Mouse (Mus musculus) frontal cortex, postnatal 36 days (tissue): ENCODE measurements around the gene Abcb6.
A peak's percentile ranks its signal among the peaks of the same experiment; 100 is the strongest.

Source experiments
- DNase-seq, 2 experiments: peaks; one replicate each; pipeline ENCODE4 v3.0.0; 2022; ENCODE audit warnings: low spot score in 2 of 2

The Abcb6 gene

DNA sequence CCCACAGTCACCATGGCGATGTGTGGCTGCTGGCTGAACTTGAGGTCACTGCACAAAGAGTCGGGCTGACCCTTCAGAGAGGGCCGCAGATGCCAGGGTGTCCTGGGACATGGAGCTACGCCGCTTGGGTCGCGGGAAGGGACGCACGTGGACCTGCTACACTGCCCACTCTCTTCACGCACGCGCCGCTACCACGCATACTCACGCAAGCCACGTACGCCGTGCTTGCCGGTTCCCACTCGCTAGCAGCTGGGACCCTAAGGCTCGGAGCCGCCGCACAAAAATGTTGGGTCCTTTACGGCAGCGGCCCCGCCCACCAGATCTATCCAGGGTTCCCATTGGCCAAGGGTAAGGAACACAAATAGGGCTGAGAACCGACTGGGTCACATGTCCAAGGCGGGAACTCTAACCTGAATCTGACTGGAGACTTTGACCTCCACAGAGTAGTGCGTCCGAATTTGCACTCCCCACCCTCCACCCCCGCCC, at the start of gene Abcb6:
Abcb6 (minus strand) TSS at position 288 of the 486 bp plus-strand sequence.
- peak; percentile 91 to 95 for DNase-seq

- no peak for DNase-seq
Measured at GRCm38 (mm10) chr1:75229158-75229557, 49.0 kb upstream of the Abcb6 start.

- no peak for DNase-seq
Measured at GRCm38 (mm10) chr1:75227653-75228052, 47.5 kb upstream of the Abcb6 start.

- DNase-seq: no peak
Measured at GRCm38 (mm10) chr1:75226138-75226537, 45.9 kb upstream of the Abcb6 start.

DNA sequence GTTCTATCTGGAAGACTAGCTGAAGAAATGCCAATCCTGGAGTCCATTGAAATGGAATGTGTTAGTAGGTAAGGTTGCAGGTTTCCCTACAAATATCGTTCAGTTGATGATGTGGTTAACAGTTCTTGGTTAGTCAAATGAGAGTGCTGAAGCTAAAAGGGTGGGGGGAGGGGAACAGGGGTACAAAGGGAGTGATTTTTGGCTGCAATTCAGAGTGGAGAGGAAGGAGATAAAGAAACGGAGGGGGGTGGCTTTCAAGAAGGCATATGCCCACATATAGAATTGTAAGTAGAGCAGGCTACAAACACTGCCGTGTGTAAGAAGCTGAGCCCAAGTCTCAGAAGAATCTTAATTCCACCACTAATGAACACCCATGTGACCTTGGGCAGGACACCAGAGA, 45.3 kb upstream of the Abcb6 start:
- no peak for DNase-seq

DNA sequence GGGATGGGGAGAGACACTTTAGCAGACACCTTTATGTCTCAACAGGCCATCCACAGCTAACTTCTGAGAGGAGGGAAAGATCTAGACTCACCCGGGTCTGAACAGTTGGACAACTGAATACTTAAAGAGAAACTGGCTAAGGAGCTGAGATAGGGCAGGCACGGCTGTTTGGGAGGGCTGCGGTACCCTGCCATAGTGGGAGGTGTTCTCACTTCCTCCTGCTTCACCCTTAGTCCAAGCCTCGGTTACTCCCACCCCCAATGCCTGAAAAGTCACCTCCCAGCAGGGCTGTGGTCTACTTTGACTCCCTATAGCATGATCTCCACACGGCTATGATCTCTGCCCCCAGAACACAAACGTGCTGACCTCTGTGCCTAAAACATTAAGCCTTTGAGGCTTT, 43.3 kb upstream of the Abcb6 start:
- no peak for DNase-seq

DNA sequence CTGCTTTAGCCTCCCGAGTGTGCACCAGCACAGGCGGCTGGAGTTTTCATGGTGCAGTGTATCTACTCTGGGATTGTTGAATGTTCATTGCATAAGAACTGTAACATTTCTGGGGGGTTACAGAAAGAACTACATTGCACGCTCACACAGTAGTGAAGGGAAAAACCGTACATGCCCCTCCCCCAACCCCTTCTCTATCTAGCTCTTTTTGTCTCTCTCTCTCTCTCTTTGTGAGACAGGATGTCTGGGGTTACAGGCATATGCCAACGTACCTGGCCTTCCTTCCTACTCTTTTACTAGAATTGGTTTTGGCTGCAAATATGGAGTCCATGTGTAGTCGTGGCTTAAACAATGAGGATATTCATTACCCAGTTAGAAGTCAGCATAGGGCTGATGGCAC, 42.7 kb upstream of the Abcb6 start:
- DNase-seq: no peak

DNA sequence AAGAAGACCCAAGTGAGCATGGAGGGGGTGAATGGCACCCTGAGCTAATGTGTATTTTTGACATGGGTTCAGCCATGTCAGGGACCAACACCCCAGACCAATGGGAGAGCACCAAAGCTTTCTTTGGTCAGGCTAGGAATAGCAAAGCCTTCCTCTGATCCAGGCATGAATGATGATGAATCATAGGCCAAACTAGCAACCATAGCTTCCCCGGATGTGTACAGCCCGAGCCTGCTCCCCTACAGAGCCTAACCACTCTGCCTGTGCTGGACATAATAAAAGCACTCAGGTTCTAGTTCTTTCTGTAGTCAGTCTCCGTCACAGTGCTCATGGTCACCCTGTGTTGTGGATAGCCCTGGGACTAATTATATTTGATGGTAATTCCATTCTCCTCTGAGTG, 41.3 kb upstream of the Abcb6 start:
- DNase-seq: no peak

DNA sequence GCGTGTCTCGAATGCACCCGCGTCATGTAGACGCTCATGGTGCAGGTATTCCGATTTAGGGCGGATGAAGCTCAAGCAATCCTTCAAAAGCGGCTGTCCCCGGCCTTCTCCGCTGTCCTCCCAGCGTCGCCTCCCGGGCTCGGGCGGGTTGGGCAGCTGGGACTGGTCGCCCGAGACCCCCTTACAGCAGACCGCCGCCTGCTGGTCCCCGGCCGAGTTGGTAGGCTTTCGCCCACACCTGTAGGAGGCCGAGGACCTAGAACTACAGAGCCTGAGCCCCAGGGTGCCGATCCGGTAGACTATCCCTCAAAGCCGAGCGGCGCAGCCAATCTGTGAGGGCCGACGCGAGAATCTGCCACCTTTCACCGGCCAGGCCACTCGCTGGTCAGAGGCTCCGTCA, 39.3 kb upstream of the Abcb6 start, which contains the start of gene Tuba4a:
Tuba4a (minus strand) TSS at position 335 of the 400 bp plus-strand sequence.
- DNase-seq: no peak

GRCm38 (mm10) chr1:75219078-75219477, 38.9 kb upstream of the Abcb6 start:
- peak; percentile 91 to 95 for DNase-seq

DNA sequence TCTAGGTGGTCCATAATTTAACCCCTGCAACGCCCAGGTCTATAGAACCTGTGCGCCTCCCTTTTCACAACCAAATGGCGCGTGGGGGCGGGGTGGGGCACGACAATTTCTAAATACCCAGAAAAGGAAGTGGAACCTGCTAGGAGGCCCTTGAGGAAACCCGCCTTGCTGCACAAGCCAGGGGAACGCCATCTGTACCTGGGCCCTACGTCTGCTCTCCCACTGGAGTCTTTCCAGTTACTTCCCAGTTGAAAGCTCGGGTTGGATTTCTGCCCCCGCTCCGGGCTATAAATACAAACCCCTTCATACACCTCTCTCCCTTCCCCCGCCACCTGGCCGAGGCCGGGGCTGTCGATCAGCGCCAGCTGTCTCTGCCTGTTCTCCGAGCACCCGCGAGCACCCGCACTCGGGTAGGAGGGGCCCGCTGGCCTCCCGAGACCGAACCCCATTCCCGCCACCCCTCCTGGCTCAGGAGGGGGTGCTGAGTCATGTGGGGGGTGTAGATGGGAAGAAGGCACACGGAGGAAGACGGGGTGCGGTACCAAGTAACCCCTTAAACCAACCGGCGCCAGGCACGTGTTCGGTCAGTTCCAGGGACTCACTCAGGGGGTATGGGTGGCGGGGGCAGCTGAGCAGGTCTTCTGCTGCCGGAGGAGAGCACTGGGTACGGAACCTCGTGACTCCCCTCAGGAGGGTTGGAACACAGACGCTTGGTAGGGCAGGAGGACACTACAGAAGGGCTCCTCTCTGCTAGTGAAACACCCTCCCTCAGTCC, 38.2 kb upstream of the Abcb6 start:
- DNase-seq: peak; percentile 74 to 77

GRCm38 (mm10) chr1:75217893-75218226, 37.7 kb upstream of the Abcb6 start:
- DNase-seq: peak in 1 of 2 experiments; percentile 51

- DNase-seq: no peak
Measured at GRCm38 (mm10) chr1:75216797-75217585, 36.8 kb upstream of the Abcb6 start.

GRCm38 (mm10) chr1:75215785-75216184, 35.6 kb upstream of the Abcb6 start:
- DNase-seq: no peak

DNA sequence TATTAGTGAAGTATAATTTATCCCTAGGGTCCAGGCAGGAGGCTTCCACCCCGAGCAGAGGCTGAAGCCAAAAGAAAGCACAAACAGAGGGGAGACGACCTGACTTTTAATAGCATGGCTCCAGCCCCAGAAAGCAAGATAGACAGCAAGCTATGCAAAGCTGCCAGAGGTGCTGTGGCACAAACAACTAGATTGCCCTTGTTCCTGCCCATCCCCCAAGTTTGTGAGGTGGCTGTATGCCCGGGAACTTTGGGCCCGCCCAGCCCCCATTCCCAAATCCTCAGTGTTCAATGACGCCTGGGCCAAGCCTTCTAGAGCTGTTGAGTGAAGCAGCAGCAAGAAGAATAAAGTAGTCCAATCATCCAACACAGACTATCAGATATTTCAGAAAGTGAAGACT, 34.7 kb upstream of the Abcb6 start:
- DNase-seq: peak; percentile 68 to 75

DNA sequence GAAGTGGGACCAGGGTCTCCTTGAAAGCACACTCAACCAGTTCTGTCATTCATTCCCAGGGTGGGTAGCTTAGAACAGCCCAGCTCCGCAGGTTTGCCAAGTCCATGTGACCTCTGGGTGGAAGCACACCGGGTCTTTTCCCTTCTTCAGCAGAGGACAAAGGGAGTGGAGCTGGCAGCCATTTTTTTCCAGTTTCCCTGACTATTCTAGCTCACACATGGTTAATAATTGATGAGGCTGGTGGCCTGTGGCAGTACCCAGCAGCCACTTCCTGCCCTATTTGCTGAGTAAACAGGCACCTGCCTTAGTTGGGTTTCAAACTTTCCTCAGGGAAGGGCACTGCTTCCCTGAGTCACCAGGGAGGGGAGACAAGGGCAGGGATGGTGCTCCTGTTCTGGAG, 34.2 kb upstream of the Abcb6 start:
- DNase-seq: no peak

- DNase-seq: no peak
Measured at GRCm38 (mm10) chr1:75213096-75213495, 32.9 kb upstream of the Abcb6 start.

- no peak for DNase-seq
Measured at GRCm38 (mm10) chr1:75212542-75212941, 32.4 kb upstream of the Abcb6 start.

- no peak for DNase-seq
Measured at GRCm38 (mm10) chr1:75211141-75211708, 31.0 kb upstream of the Abcb6 start.

DNA sequence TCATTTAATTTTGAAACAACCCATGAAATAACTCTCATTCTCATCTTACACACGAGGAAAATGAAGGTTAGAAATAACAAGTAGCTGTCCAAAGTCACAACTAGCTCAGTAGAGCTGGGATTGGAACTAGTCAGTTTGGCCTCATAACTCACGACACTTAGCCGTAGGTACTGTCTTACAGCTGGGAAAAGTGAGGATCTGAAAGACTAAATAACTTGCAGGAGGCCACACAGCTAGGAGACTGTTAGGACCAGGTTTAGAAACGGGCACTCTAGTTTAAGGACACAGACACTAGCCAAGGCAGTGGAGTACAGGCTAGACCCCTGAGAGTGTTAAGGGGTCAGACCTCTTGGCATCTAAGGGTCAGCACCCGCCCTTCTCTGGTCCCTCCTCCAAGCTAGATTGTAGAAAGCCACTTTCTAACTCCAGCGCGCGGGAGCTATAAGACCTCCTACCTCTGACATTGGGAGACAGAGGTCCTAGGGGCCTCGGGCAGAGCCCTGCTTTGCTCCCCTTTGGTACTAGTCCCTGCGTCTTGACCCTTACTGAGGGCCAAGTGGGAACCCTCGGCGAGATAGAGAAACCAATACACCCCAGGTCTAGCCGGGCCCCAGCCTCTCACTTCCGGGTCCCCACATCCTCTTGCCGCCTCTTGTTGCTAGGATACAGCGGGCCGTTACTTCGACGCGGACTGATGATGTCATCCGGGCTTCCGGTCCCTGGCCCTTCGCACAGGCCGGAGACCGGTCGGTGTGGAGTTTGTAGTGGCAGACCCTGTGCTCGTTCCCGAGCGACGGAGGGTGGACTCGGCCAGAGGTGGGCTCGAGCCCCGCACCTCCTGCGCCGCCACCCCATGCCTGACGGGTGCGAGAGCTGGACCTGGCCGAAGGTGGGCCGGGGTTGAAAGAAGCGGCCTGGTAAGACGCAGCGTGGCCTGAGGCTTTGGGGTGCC, 30.2 kb upstream of the Abcb6 start, which contains the start of the genes Glb1l and Stk16:
Glb1l (minus strand) TSS at position 678 of the 952 bp plus-strand sequence.
Stk16 (plus strand) TSS at position 703 of the 952 bp plus-strand sequence.
- peak; percentile 96 to 98 for DNase-seq
